Mouse (Mus musculus) brain, adult 2 months (tissue): ENCODE measurements around the gene Daam1.
A peak's percentile ranks its signal among the peaks of the same experiment; 100 is the strongest.

ENCODE experiments used
- DNase-seq: peaks from one replicate; pipeline ENCODE4 v3.0.0; 2011; ENCODE audit warnings: low read depth, low spot score

The Daam1 gene

GRCm38 (mm10) chr12:71863846-71864543, 33.1 kb downstream of the Daam1 start:
- DNase-seq: peak; percentile 60

GRCm38 (mm10) chr12:71864544-71864897, 33.6 kb downstream of the Daam1 start:
- DNase-seq: no peak

- no peak for DNase-seq
These were observed 35.1 kb downstream of the Daam1 start for GRCm38 (mm10) chr12:71865937-71866336.

GRCm38 (mm10) chr12:71867345-71868240, 36.7 kb downstream of the Daam1 start:
- DNase-seq: peak; percentile 62

GRCm38 (mm10) chr12:71870644-71871043, 39.8 kb downstream of the Daam1 start:
- no peak for DNase-seq

GRCm38 (mm10) chr12:71872330-71872729, 41.5 kb downstream of the Daam1 start:
- DNase-seq: no peak

GRCm38 (mm10) chr12:71874561-71874960, 43.7 kb downstream of the Daam1 start:
- DNase-seq: no peak

- no peak for DNase-seq
These were observed 44.1 kb downstream of the Daam1 start for GRCm38 (mm10) chr12:71874984-71875383.

- DNase-seq: no peak
These were observed 45.0 kb downstream of the Daam1 start for GRCm38 (mm10) chr12:71875761-71876489.

GRCm38 (mm10) chr12:71880987-71881386, 50.1 kb downstream of the Daam1 start:
- DNase-seq: peak; percentile 76

GRCm38 (mm10) chr12:71881477-71881876, 50.6 kb downstream of the Daam1 start:
- no peak for DNase-seq

GRCm38 (mm10) chr12:71883066-71883711, 52.3 kb downstream of the Daam1 start:
- no peak for DNase-seq

GRCm38 (mm10) chr12:71885170-71885574, 54.3 kb downstream of the Daam1 start:
- peak; percentile 51 for DNase-seq

GRCm38 (mm10) chr12:71885717-71886116, 54.8 kb downstream of the Daam1 start:
- no peak for DNase-seq

- no peak for DNase-seq
These were observed 55.5 kb downstream of the Daam1 start for GRCm38 (mm10) chr12:71886406-71886805.

- DNase-seq: no peak
These were observed 56.1 kb downstream of the Daam1 start for GRCm38 (mm10) chr12:71886941-71887340.

GRCm38 (mm10) chr12:71888370-71888769, 57.5 kb downstream of the Daam1 start:
- peak; percentile 35 for DNase-seq

- DNase-seq: no peak
These were observed 58.4 kb downstream of the Daam1 start for GRCm38 (mm10) chr12:71889266-71889665.

- no peak for DNase-seq
These were observed 59.4 kb downstream of the Daam1 start for GRCm38 (mm10) chr12:71890282-71890681.

GRCm38 (mm10) chr12:71891729-71892355, 61.0 kb downstream of the Daam1 start:
- no peak for DNase-seq

- no peak for DNase-seq
These were observed 62.2 kb downstream of the Daam1 start for GRCm38 (mm10) chr12:71892996-71893605.
